Mouse (Mus musculus) stomach, embryonic 15.5 days (tissue): ENCODE data around the gene Mtmr14. TPM values are rescaled to one million over a fixed set of nuclear protein-coding genes. Genes with fewer than 3 reads are reported as not detected.

ENCODE experiments used
- ATAC-seq: fragments of 200-750 bp; cut with Nextera tagmentation; 2 replicates; pipeline ENCODE4 v1.8.0; 2017; ENCODE audit warnings: low read depth, moderate number of reproducible peaks, moderate TSS enrichment; ENCODE audit not compliant: insufficient read depth, low FRiP score
- H3K27ac ChIP-seq: fragments of 300-500 bp; sonication (generic); 2 replicates; pipeline ENCODE4 v1.5.1; 2015; ENCODE audit warnings: mild to moderate bottlenecking, inconsistent platforms
- H3K27me3 ChIP-seq: fragments of 300-500 bp; sonication (generic); replicated peaks from 2 replicates; pipeline ENCODE4 v1.6.1; 2015; ENCODE audit warnings: inconsistent platforms
- H3K36me3 ChIP-seq: fragments of 300-500 bp; sonication (generic); 2 replicates; pipeline ENCODE4 v1.6.1; 2015; ENCODE audit warnings: inconsistent platforms
- H3K4me1 ChIP-seq: fragments of 300-500 bp; sonication (generic); 2 replicates; pipeline ENCODE4 v1.6.1; 2015; ENCODE audit warnings: inconsistent platforms
- H3K4me2 ChIP-seq: fragments of 300-500 bp; sonication (generic); 2 replicates; pipeline ENCODE4 v1.6.1; 2015; ENCODE audit warnings: mild to moderate bottlenecking, inconsistent platforms
- H3K4me3 ChIP-seq: fragments of 300-500 bp; sonication (generic); replicated peaks from 2 replicates; pipeline ENCODE4 v1.5.1; 2015; ENCODE audit warnings: inconsistent platforms
- H3K9ac ChIP-seq: fragments of 300-500 bp; sonication (generic); 2 replicates; pipeline ENCODE4 v1.6.1; 2015; ENCODE audit warnings: inconsistent platforms
- H3K9me3 ChIP-seq: fragments of 300-500 bp; sonication (generic); 2 replicates; pipeline ENCODE4 v1.6.1; 2016; ENCODE audit warnings: inconsistent platforms
- WGBS: fragments of 180-500 bp; shearing (Covaris S2); methylation state at CpG from one replicate; pipeline ENCODE4 v1.1.7; 2015; 5-methylcytosine and 5-hydroxymethylcytosine counted together
- polyA plus RNA-seq: library from polyadenylated mRNA; unstranded; fragments of >200 nt; fragmentation: Nextera tagmentation; extraction: Ambion mirVana; gene quantifications from 2 replicates; pipeline ENCODE4 v1.2.1, GENCODE M21; 2015

The Mtmr14 gene
- polyA plus RNA-seq, 1 experiment from 2014 or later, result 34.3 TPM

DNA sequence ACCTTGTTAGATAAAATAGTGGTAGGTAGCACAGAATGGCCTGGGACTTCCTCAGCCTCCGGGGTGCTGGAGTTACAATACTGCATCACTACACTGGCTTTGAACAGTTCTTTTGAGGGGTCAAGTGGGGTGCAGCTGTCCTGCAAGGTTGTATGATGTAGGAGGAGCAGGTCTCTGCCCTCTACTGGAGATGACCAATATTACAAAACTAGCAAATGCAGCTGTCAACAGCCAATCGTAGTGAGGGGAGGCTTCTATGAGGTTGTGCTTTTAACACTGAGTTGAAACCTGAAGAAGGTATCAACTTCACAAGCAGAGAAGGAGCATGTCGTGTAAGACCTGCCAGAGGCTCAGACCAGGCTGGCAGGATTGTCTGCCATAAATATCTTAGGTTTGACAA lies 64.6 kb downstream of the Mtmr14 start:
- no peaks in the 10 kb centered on the region for H3K36me3 ChIP-seq
- peaks cover 5% of the 10 kb centered on the region for H3K4me1 ChIP-seq
- H3K27me3 ChIP-seq, result no peaks in the 10 kb centered on the region
- H3K9ac ChIP-seq, result no peak overlapping the region
- 22% methylated on average over 3 of the region's 3 CpGs for WGBS
- no peak overlapping the region for H3K27ac ChIP-seq
- no peak overlapping the region for H3K4me3 ChIP-seq
- H3K4me2 ChIP-seq, result no peak overlapping the region
- no peaks in the 10 kb centered on the region for H3K9me3 ChIP-seq
- ATAC-seq, result no peak

DNA sequence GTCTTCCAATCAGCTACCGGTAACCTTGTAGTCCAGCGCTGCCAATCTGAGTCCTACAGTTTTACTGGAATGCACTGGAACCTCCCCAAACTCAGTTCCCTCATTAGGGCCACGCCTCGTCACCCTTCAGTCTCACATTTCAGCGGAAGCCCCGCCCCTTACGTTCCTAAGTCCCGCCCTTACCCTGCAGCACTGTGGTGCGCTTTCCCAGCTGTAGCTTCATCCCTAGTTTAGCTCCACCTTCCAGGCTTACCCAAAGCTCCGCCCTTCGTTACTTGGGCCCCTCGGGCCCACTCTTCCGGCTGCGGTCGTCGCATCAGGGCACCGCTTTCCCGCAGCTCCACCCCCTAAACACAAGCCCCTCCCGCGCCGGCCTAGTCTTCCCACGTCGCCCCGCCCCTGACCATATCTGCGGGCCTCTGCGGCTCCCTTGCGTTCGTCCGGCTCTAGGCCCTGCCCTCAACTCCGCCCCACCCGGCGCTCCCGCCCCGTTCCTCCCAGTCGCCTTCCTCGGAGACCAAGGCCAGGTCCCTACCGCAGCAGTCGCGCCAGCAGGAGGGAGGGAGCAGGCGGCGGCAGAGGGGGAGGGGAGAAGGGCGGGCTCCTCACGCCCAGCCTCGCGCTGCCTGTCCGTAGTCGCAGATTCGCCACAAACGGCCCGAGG lies 68.8 kb downstream of the Mtmr14 start:
- peak; percentile 97 for ATAC-seq
- Histone ChIP-seq H3K9me3 (no peaks in the 10 kb centered on the region), H3K4me3 (peak overlapping the region; percentile 83), H3K27me3 (no peaks in the 10 kb centered on the region), H3K4me1 (peaks cover 28% of the 10 kb centered on the region), H3K9ac (peak overlapping the region; percentile 97; the same call in 1 of the 2 replicates), H3K4me2 (peak overlapping the region; percentile 94), H3K27ac (peak overlapping the region; percentile 96), H3K36me3 (peaks cover 4% of the 10 kb centered on the region; the same call in 1 of the 2 replicates)
- under 1% methylated on average over 49 of the region's 50 CpGs for WGBS

- H3K4me2 ChIP-seq, result peak within 1 kb of the TSS; percentile 94
- peaks cover 28% of the 10 kb centered on the region for H3K4me1 ChIP-seq
- H3K4me3 ChIP-seq, result peak within 1 kb of the TSS; percentile 83
- H3K27me3 ChIP-seq, result no peaks in the 10 kb centered on the region
- no peaks in the 10 kb centered on the region for H3K9me3 ChIP-seq
- ATAC-seq, result peak; percentile 30
- peak within 1 kb of the TSS; percentile 97 for H3K9ac ChIP-seq
- H3K27ac ChIP-seq, result peak within 1 kb of the TSS; percentile 96
- WGBS, result under 1% methylated on average over 32 of the region's 32 CpGs
- peaks cover 4% of the 10 kb centered on the region; the same call in 1 of the 2 replicates for H3K36me3 ChIP-seq
Observed at GRCm38 (mm10) chr6:113306986-113307349, 69.3 kb downstream of the Mtmr14 start, which contains the start of gene Brpf1. TSS of gene Brpf1 (plus strand) at chr6:113307137.

- no peak for ATAC-seq
- H3K4me3 ChIP-seq, result peak overlapping the region; percentile 83
- no peaks in the 10 kb centered on the region for H3K9me3 ChIP-seq
- under 1% methylated on average over 34 of the region's 34 CpGs for WGBS
- H3K9ac ChIP-seq, result peak overlapping the region; percentile 97
- no peaks in the 10 kb centered on the region for H3K27me3 ChIP-seq
- peak overlapping the region; percentile 94 for H3K4me2 ChIP-seq
- peak overlapping the region; percentile 96 for H3K27ac ChIP-seq
- H3K36me3 ChIP-seq, result peaks cover 4% of the 10 kb centered on the region; the same call in 1 of the 2 replicates
- peaks cover 28% of the 10 kb centered on the region for H3K4me1 ChIP-seq
Observed at GRCm38 (mm10) chr6:113307481-113308121, 70.0 kb downstream of the Mtmr14 start.

DNA sequence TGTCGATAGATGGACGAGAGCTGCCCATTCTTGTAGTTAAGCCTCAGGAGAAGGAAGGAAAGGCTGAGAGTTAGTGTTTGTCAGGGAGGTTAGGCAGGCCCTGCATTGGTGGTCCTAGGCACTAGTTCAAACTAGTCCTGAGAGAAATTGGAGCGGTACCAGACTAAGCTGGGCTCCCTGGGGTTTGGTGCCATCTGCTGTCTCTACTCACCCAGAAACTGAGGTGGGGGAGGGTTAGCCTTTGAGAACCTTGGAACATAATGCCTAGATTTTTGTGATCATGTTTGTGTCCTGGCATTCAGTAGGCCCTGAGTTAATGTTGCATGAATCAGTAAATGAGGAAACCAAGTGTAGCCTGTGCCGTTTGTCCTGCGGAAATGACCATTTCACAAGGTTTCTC lies 70.5 kb downstream of the Mtmr14 start:
- H3K4me1 ChIP-seq, result peaks cover 28% of the 10 kb centered on the region
- H3K4me3 ChIP-seq, result peak overlapping the region; percentile 83
- H3K9ac ChIP-seq, result peak overlapping the region; percentile 97
- H3K27me3 ChIP-seq, result no peaks in the 10 kb centered on the region
- H3K4me2 ChIP-seq, result peak overlapping the region; percentile 94
- no peaks in the 10 kb centered on the region for H3K9me3 ChIP-seq
- H3K36me3 ChIP-seq, result peaks cover 5% of the 10 kb centered on the region; the same call in 1 of the 2 replicates
- H3K27ac ChIP-seq, result peak overlapping the region; percentile 96
- no peak for ATAC-seq
- WGBS, result 27% methylated on average over 5 of the region's 5 CpGs

DNA sequence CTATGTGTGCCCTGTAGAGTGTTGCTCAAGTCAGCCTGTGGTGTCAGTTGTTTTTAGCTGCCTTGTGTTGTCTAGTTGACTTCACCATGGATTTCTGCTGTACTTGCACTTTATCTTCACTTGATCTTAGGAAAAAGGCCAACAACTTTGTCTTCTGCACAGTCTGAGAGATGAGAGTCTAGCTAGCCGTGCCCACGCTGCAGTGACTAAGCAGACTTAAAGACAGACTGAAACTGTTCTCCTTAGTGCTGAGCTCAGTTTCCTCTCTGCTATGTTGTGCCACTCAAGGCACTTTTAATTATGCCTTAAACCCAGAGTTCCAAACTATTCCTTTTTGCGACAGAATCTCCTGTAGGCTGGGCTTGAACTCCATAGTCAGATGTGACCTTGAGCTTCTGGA lies 78.3 kb downstream of the Mtmr14 start:
- ATAC-seq, result no peak
- Histone ChIP-seq H3K9ac (no peak overlapping the region), H3K4me1 (no peaks in the 10 kb centered on the region), H3K9me3 (no peaks in the 10 kb centered on the region), H3K4me2 (no peak overlapping the region), H3K36me3 (peaks cover 75% of the 10 kb centered on the region), H3K27ac (no peak overlapping the region), H3K27me3 (no peaks in the 10 kb centered on the region), H3K4me3 (no peak overlapping the region)
- 92% methylated on average over 3 of the region's 3 CpGs for WGBS

DNA sequence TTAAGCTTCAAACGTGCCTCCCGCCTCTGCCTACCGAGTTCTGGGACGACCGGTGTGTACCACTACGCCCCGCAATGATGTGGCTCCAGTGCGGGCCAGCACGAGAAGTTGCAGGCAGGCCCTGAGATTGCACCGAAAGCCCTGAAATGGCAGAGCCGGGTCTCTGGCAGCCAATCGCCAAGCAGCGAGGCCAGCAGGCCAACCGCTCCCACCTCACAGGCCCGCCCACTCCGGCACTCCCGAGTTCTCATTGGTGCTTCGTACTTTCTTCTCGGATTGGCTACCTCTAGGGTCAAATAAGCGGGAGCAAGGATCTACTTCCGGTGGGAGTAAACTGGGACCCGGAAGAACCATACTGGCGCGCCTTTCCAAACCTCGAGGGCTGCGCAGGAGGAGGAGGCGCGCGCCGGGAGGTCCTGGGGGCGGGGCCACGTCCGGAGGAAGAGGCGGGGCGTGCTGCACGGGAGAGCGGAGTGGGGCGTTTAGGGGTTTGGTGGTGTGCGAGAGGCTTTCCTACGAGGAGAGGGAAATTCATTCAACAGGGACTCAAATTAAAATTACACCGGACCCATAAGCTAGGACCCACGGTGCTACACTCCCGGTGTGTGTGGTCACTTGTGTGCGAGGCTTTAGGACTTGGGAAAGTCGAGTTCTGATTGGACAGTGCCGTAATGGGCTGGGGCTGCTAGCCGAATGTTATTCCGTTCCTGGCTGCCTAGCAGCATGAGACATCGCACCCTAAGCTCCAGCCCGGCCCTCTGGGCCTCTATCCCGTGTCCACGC lies 89.1 kb downstream of the Mtmr14 start, which contains the start of gene Ogg1:
Gene Ogg1 (plus strand): TSS at position 440 of the 783 bp plus-strand sequence.
- H3K9me3 ChIP-seq, result no peaks in the 10 kb centered on the region
- peak; percentile 98 for ATAC-seq
- peaks cover 3% of the 10 kb centered on the region; the same call in 1 of the 2 replicates for H3K4me1 ChIP-seq
- peak within 1 kb of the TSS; percentile 84 for H3K4me2 ChIP-seq
- no peaks in the 10 kb centered on the region for H3K27me3 ChIP-seq
- H3K36me3 ChIP-seq, result peaks cover 30% of the 10 kb centered on the region
- peak within 1 kb of the TSS; percentile 60 for H3K9ac ChIP-seq
- H3K4me3 ChIP-seq, result peak within 1 kb of the TSS; percentile 69
- peak within 1 kb of the TSS; percentile 96 for H3K27ac ChIP-seq
- WGBS, result under 1% methylated on average over 52 of the region's 52 CpGs

GRCm38 (mm10) chr6:113329396-113329795 lies 91.8 kb downstream of the Mtmr14 start:
- Histone ChIP-seq H3K4me1 (peaks cover 3% of the 10 kb centered on the region; the same call in 1 of the 2 replicates), H3K27ac (no peak overlapping the region), H3K27me3 (no peaks in the 10 kb centered on the region), H3K36me3 (peaks cover 16% of the 10 kb centered on the region), H3K9ac (no peak overlapping the region), H3K9me3 (no peaks in the 10 kb centered on the region), H3K4me2 (no peak overlapping the region), H3K4me3 (no peak overlapping the region)
- 81% methylated on average over 1 of the region's 1 CpGs for WGBS
- no peak for ATAC-seq

DNA sequence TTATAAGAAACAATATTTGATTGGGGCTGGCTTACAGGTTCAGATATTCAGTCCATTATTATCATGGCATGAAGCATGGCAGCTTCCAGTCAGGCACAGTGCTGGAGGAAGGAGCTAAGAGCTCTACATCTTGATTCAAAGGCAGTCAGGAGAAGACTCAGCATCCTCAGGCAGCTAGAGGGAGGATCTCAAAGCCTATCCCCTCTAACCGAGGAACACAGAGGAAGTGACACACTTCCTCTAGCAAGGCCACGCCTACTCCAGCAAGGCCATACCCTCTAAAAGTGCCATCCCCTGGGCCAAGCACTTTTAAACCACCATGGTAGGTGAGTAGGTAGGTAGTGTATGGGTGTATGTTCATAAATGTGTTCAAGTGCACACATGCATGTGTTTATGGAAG lies 92.9 kb downstream of the Mtmr14 start:
- 38% methylated on average over 2 of the region's 2 CpGs for WGBS
- no peak overlapping the region for H3K9ac ChIP-seq
- no peak overlapping the region for H3K4me2 ChIP-seq
- ATAC-seq, result no peak
- H3K36me3 ChIP-seq, result peaks cover 26% of the 10 kb centered on the region
- peaks cover 3% of the 10 kb centered on the region; the same call in 1 of the 2 replicates for H3K4me1 ChIP-seq
- H3K27ac ChIP-seq, result no peak overlapping the region; the same call in 1 of the 2 replicates
- H3K27me3 ChIP-seq, result no peaks in the 10 kb centered on the region
- no peak overlapping the region for H3K4me3 ChIP-seq
- H3K9me3 ChIP-seq, result no peaks in the 10 kb centered on the region
